Mouse (Mus musculus) MEL (cell line): ENCODE measurements around the gene Wt1. TPM values are rescaled to one million over a fixed set of nuclear protein-coding genes. Genes with fewer than 3 reads are reported as not detected.

ENCODE experiments used
- DNase-seq: peaks from one replicate; pipeline ENCODE4 v3.0.0; 2011; ENCODE audit warnings: low read depth, low spot score
- H3K27ac ChIP-seq: 2 replicates; pipeline ENCODE4 v1.5.1; 2012; ENCODE audit warnings: low read depth, mild to moderate bottlenecking, control low read depth, low read length, moderate library complexity; ENCODE audit not compliant: control insufficient read depth
- H3K27me3 ChIP-seq, 2 experiments: fragments of 150-350 bp in 1 of 2; sonication (generic) in 1 of 2; 2 replicates each; pipeline ENCODE4 v1.6.1; 2012; ENCODE audit warnings: low read length in 2 of 2, mild to moderate bottlenecking in 2 of 2, improper control_type of control experiment in 1 of 2, moderate library complexity in 1 of 2; ENCODE audit not compliant: insufficient read depth in 2 of 2, control insufficient read depth in 1 of 2
- H3K36me3 ChIP-seq, 2 experiments: 2 replicates each; pipeline ENCODE4 v1.6.1; 2012 to 2014; ENCODE audit warnings: low read length in 2 of 2, improper control_type of control experiment in 1 of 2, inconsistent platforms in 1 of 2, mild to moderate bottlenecking in 1 of 2; ENCODE audit not compliant: insufficient read depth in 2 of 2, control insufficient read depth in 1 of 2
- H3K4me1 ChIP-seq, 2 experiments: fragments of 150-350 bp in 1 of 2; sonication (generic) in 1 of 2; 2 replicates each; pipeline ENCODE4 v1.6.1; 2012; ENCODE audit warnings: low read length in 2 of 2, improper control_type of control experiment in 1 of 2, mild to moderate bottlenecking in 1 of 2; ENCODE audit not compliant: insufficient read depth in 2 of 2, control insufficient read depth in 1 of 2
- H3K4me3 ChIP-seq, 2 experiments: fragments of 150-350 bp in 1 of 2; sonication (generic) in 1 of 2; 2 replicates each; pipeline ENCODE4 v1.5.1; 2012; ENCODE audit warnings: low read depth in 2 of 2, low read length in 2 of 2, mild to moderate bottlenecking in 2 of 2, moderate library complexity in 2 of 2, control low read depth in 1 of 2, improper control_type of control experiment in 1 of 2; ENCODE audit not compliant: control insufficient read depth in 1 of 2, insufficient read depth in 1 of 2
- H3K79me2 ChIP-seq: 2 replicates; pipeline ENCODE4 v1.6.1; 2012; ENCODE audit warnings: mild to moderate bottlenecking, low read length, moderate library complexity; ENCODE audit not compliant: control insufficient read depth, poor library complexity, insufficient read depth
- H3K9ac ChIP-seq: 2 replicates; pipeline ENCODE4 v1.6.1; 2012; ENCODE audit warnings: low read depth, mild to moderate bottlenecking, control low read depth, low read length, moderate library complexity; ENCODE audit not compliant: control insufficient read depth, poor library complexity, severe bottlenecking
- H3K9me3 ChIP-seq: fragments of 150-350 bp; sonication (generic); replicated peaks from 2 replicates; pipeline ENCODE4 v1.6.1; 2012; ENCODE audit warnings: mild to moderate bottlenecking, low read length, improper control_type of control experiment, moderate library complexity; ENCODE audit not compliant: insufficient read depth
- CHD1 ChIP-seq: IDR thresholded peaks from 2 replicates; pipeline ENCODE4 v1.6.1; 2012; ENCODE audit warnings: low read depth, mild to moderate bottlenecking, inconsistent platforms, low read length, improper control_type of control experiment
- CHD2 ChIP-seq: IDR thresholded peaks from 2 replicates; pipeline ENCODE4 v1.6.1; 2011; ENCODE audit warnings: low read length, improper control_type of control experiment
- CTCF ChIP-seq, 3 experiments: IDR thresholded peaks in 2 of 3; conservative IDR thresholded peaks in 1 of 3; 2 replicates each; pipeline ENCODE4 v1.5.1; 2011 to 2012; ENCODE audit warnings: low read length in 3 of 3, low read depth in 2 of 3, mild to moderate bottlenecking in 2 of 3, improper control_type of control experiment in 1 of 3, inconsistent platforms in 1 of 3, mixed read lengths in 1 of 3, moderate library complexity in 1 of 3; ENCODE audit not compliant: control insufficient read depth in 1 of 3, insufficient read depth in 1 of 3, poor library complexity in 1 of 3, severe bottlenecking in 1 of 3
- E2F4 ChIP-seq: IDR thresholded peaks from 2 replicates; pipeline ENCODE4 v1.6.1; 2011; ENCODE audit warnings: low read depth, low read length, improper control_type of control experiment, borderline replicate concordance
- EP300 ChIP-seq, 2 experiments: IDR thresholded peaks; 2 replicates each; pipeline ENCODE4 v1.6.1; 2011; ENCODE audit warnings: improper control_type of control experiment in 2 of 2, low read length in 2 of 2, low read depth in 1 of 2, mild to moderate bottlenecking in 1 of 2
- ETS1 ChIP-seq: IDR thresholded peaks from 2 replicates; pipeline ENCODE4 v1.6.1; 2012; ENCODE audit warnings: low read depth, mild to moderate bottlenecking, inconsistent platforms, low read length, improper control_type of control experiment, moderate library complexity
- GATA1 ChIP-seq: IDR thresholded peaks from 2 replicates; pipeline ENCODE4 v1.6.1; 2011; ENCODE audit warnings: low read depth, low read length, improper control_type of control experiment
- MAX ChIP-seq: IDR thresholded peaks from 2 replicates; pipeline ENCODE4 v1.6.1; 2011; ENCODE audit warnings: low read length, improper control_type of control experiment
- MAZ ChIP-seq: IDR thresholded peaks from 2 replicates; pipeline ENCODE4 v1.6.1; 2012; ENCODE audit warnings: low read depth, mild to moderate bottlenecking, inconsistent platforms, low read length, improper control_type of control experiment
- MEF2A ChIP-seq: IDR thresholded peaks from 2 replicates; pipeline ENCODE4 v1.6.1; 2014; ENCODE audit warnings: low read depth, mild to moderate bottlenecking, inconsistent platforms, low read length, improper control_type of control experiment; ENCODE audit not compliant: poor library complexity, insufficient replicate concordance, severe bottlenecking; ENCODE audit errors: extremely low read depth
- MXI1 ChIP-seq: IDR thresholded peaks from 2 replicates; pipeline ENCODE4 v1.6.1; 2011; ENCODE audit warnings: mild to moderate bottlenecking, low read depth, low read length, improper control_type of control experiment
- MYC ChIP-seq: IDR thresholded peaks from 2 replicates; pipeline ENCODE4 v1.6.1; 2011; ENCODE audit warnings: low read depth, mild to moderate bottlenecking, low read length, improper control_type of control experiment, moderate library complexity
- NRF1 ChIP-seq: IDR thresholded peaks from 2 replicates; pipeline ENCODE4 v1.6.1; 2014; ENCODE audit warnings: low read depth, mild to moderate bottlenecking, inconsistent platforms, low read length, improper control_type of control experiment, moderate library complexity; ENCODE audit not compliant: poor library complexity, insufficient read depth, severe bottlenecking
- RCOR1 ChIP-seq: IDR thresholded peaks from 2 replicates; pipeline ENCODE4 v1.6.1; 2012; ENCODE audit warnings: low read depth, mild to moderate bottlenecking, inconsistent platforms, low read length, improper control_type of control experiment
- SMC3 ChIP-seq: IDR thresholded peaks from 2 replicates; pipeline ENCODE4 v1.6.1; 2011; ENCODE audit warnings: low read depth, low read length, improper control_type of control experiment
- TBP ChIP-seq: IDR thresholded peaks from 2 replicates; pipeline ENCODE4 v1.8.0; 2011; ENCODE audit warnings: low read depth, low read length, improper control_type of control experiment
- TCF12 ChIP-seq: IDR thresholded peaks from 2 replicates; pipeline ENCODE4 v1.6.1; 2014; ENCODE audit warnings: low read depth, mild to moderate bottlenecking, inconsistent platforms, low read length, improper control_type of control experiment, moderate library complexity
- UBTF ChIP-seq: IDR thresholded peaks from 2 replicates; pipeline ENCODE4 v1.6.1; 2012; ENCODE audit warnings: low read depth, mild to moderate bottlenecking, inconsistent platforms, low read length, improper control_type of control experiment, moderate library complexity, borderline replicate concordance; ENCODE audit not compliant: insufficient read depth
- USF1 ChIP-seq: IDR thresholded peaks from 2 replicates; pipeline ENCODE4 v1.6.1; 2014; ENCODE audit warnings: low read depth, mild to moderate bottlenecking, inconsistent platforms, low read length, improper control_type of control experiment, moderate library complexity
- USF2 ChIP-seq, 2 experiments: IDR thresholded peaks; 2 replicates each; pipeline ENCODE4 v1.6.1; 2011 to 2012; ENCODE audit warnings: improper control_type of control experiment in 2 of 2, low read length in 2 of 2, borderline replicate concordance in 1 of 2, inconsistent platforms in 1 of 2, low read depth in 1 of 2, mild to moderate bottlenecking in 1 of 2; ENCODE audit not compliant: insufficient read depth in 1 of 2
- ZKSCAN1 ChIP-seq: IDR thresholded peaks from 2 replicates; pipeline ENCODE4 v1.6.1; 2012; ENCODE audit warnings: low read depth, mild to moderate bottlenecking, inconsistent platforms, low read length, improper control_type of control experiment, moderate library complexity
- ZMIZ1 ChIP-seq: IDR thresholded peaks from 2 replicates; pipeline ENCODE4 v1.6.1; 2012; ENCODE audit warnings: low read depth, mild to moderate bottlenecking, inconsistent platforms, low read length, improper control_type of control experiment, moderate library complexity
- polyA plus RNA-seq, 2 experiments: library from polyadenylated mRNA; stranded (reverse) in 1 of 2; unstranded in 1 of 2; fragments of >175 nt in 1 of 2; fragments of >200 nt in 1 of 2; gene quantifications; 2 replicates each; pipeline versions ENCODE4 v1.2.1 to v1.2.4; 2012; ENCODE audit warnings: low replicate concordance in 2 of 2, low read depth in 1 of 2; ENCODE audit not compliant: insufficient read length in 2 of 2, insufficient read depth in 1 of 2, missing spikeins in 1 of 2
- total RNA-seq: library from RNA; depleted of rRNA; stranded (reverse); fragments of 300-350 nt; gene quantifications from 2 replicates; pipeline ENCODE4 v1.2.3, GENCODE M21; 2012

The Wt1 gene
- total and polyA plus RNA-seq, 3 experiments, result not detected

GRCm38 (mm10) chr2:105151544-105151943 is 25.2 kb downstream of the Wt1 start:
- H3K27me3 ChIP-seq, result no peaks in the 10 kb centered on the region; a peak in 2 of 4 replicates
- no peaks in the 10 kb centered on the region for H3K9me3 ChIP-seq
- no peaks in the 10 kb centered on the region for H3K36me3 ChIP-seq
- H3K27ac ChIP-seq, result no peak overlapping the region
- TF ChIP-seq TCF12 (no peak), MAZ (no peak), GATA1 (no peak), E2F4 (no peak), USF1 (no peak)
- H3K9ac ChIP-seq, result no peak overlapping the region
- H3K4me1 ChIP-seq, result no peaks in the 10 kb centered on the region
- DNase-seq, result no peak
- H3K79me2 ChIP-seq, result no peaks in the 10 kb centered on the region
- H3K4me3 ChIP-seq, result no peak overlapping the region

- no peak for DNase-seq
- H3K4me3 ChIP-seq, result no peak overlapping the region
- no peaks in the 10 kb centered on the region for H3K4me1 ChIP-seq
- H3K9me3 ChIP-seq, result no peaks in the 10 kb centered on the region
- no peak overlapping the region for H3K9ac ChIP-seq
- no peak for TF ChIP-seq UBTF
- TF ChIP-seq CTCF (IDR thresholded peaks at IDR 0.05 in 2 of 3, conservative IDR thresholded peaks at IDR 0.05 in 1 of 3; ENCODE audit: control insufficient read depth in 1 of 3, insufficient read depth in 1 of 3, low read depth in 2 of 3, low read length in 3 of 3, poor library complexity in 1 of 3, severe bottlenecking in 1 of 3), result no peak
- no peak for TF ChIP-seq ETS1
- TF ChIP-seq, all 39 proteins: peak for 0
- Histone ChIP-seq H3K27me3 (no peaks in the 10 kb centered on the region; a peak in 2 of 4 replicates), H3K36me3 (no peaks in the 10 kb centered on the region), H3K79me2 (no peaks in the 10 kb centered on the region), H3K27ac (no peak overlapping the region)
Observed at GRCm38 (mm10) chr2:105153046-105153445, 26.7 kb downstream of the Wt1 start.

- H3K4me1 ChIP-seq, result no peaks in the 10 kb centered on the region
- no peak overlapping the region for H3K27ac ChIP-seq
- TF ChIP-seq MYC, result no peak
- TF ChIP-seq E2F4, result no peak
- TF ChIP-seq MEF2A, result no peak
- no peak for TF ChIP-seq MAX
- TF ChIP-seq ZKSCAN1, result no peak
- no peak for TF ChIP-seq NRF1
- TF ChIP-seq ZMIZ1, result no peak
- no peak for TF ChIP-seq MXI1
- no peak for TF ChIP-seq CHD1
- TF ChIP-seq RCOR1, result no peak
- no peak for TF ChIP-seq TCF12
- TF ChIP-seq TBP, result no peak
- TF ChIP-seq CTCF (IDR thresholded peaks at IDR 0.05 in 2 of 3, conservative IDR thresholded peaks at IDR 0.05 in 1 of 3; ENCODE audit: control insufficient read depth in 1 of 3, insufficient read depth in 1 of 3, low read depth in 2 of 3, low read length in 3 of 3, poor library complexity in 1 of 3, severe bottlenecking in 1 of 3), result no peak
- TF ChIP-seq ETS1, result no peak
- TF ChIP-seq CHD2, result no peak
- TF ChIP-seq SMC3, result no peak
- TF ChIP-seq USF2 (IDR thresholded peaks at IDR 0.05; ENCODE audit: borderline replicate concordance in 1 of 2, insufficient read depth in 1 of 2, low read depth in 1 of 2, low read length in 2 of 2), result no peak
- TF ChIP-seq EP300 (IDR thresholded peaks at IDR 0.05; ENCODE audit: low read depth in 1 of 2, low read length in 2 of 2), result no peak
- no peak overlapping the region for H3K9ac ChIP-seq
- no peaks in the 10 kb centered on the region for H3K36me3 ChIP-seq
- H3K4me3 ChIP-seq, result no peak overlapping the region
- DNase-seq, result no peak
- H3K27me3 ChIP-seq, result peaks cover 0 to 2% of the 10 kb centered on the region in 2 experiments
- no peaks in the 10 kb centered on the region for H3K9me3 ChIP-seq
- H3K79me2 ChIP-seq, result no peaks in the 10 kb centered on the region
Observed at GRCm38 (mm10) chr2:105160949-105161348, 34.6 kb downstream of the Wt1 start.
